Mouse (Mus musculus) left cerebral cortex, postnatal 36 days (tissue): Measurements from ENCODE around the gene A730015C16Rik. TPM values are rescaled to one million over a fixed set of nuclear protein-coding genes. Genes with fewer than 3 reads are reported as not detected.

Experiments used
- DNase-seq, 2 experiments: peaks; one replicate each; pipeline ENCODE4 v3.0.0; 2021 to 2022; ENCODE audit warnings: low spot score in 2 of 2, mixed read lengths in 1 of 2
- intact Hi-C: fragments of 180-260 bp; cut with DNase I; formaldehyde crosslinking; loops from one replicate; pipeline ENCODE4 v1.15.1; 2025
- total RNA-seq, 2 experiments: library from RNA; stranded (reverse); gene quantifications; 2 replicates each; pipeline ENCODE4 v1.2.3; 2021

A730015C16Rik gene
- total RNA-seq, result under 1 TPM in 1 of 2 experiments, not detected in 1; 0.35 TPM

- intact Hi-C loops, result no loop called here
Measured at GRCm38 (mm10) chr4:108848505-108848848, at the start of gene A730015C16Rik. A730015C16Rik (minus strand) TSS chr4:108848619.

GRCm38 (mm10) chr4:108890876-108891275 is 42.5 kb upstream of the A730015C16Rik start:
- peak in 1 of 2 experiments; percentile 34 for DNase-seq

More at GRCm38 (mm10) chr4:108848505-108848848, at the start of gene A730015C16Rik:
- peak in 1 of 2 experiments; percentile 23 for DNase-seq

GRCm38 (mm10) chr4:108887456-108887855 is 39.0 kb upstream of the A730015C16Rik start:
- intact Hi-C loops, result no loop called here
- DNase-seq, result no peak

More at GRCm38 (mm10) chr4:108890876-108891275, 42.5 kb upstream of the A730015C16Rik start:
- intact Hi-C loops, result no loop called here

- no peak for DNase-seq
- intact Hi-C loops, result no loop called here
Measured at GRCm38 (mm10) chr4:108883815-108884214, 35.4 kb upstream of the A730015C16Rik start.

GRCm38 (mm10) chr4:108878963-108879822 is 30.8 kb upstream of the A730015C16Rik start, which contains the start of gene Rab3b:
Rab3b (plus strand) TSS chr4:108879063.
- intact Hi-C loops, result no loop called here
- DNase-seq, result peak; percentile 36 to 49

GRCm38 (mm10) chr4:108877901-108878300 is 29.5 kb upstream of the A730015C16Rik start:
- intact Hi-C loops, result no loop called here

GRCm38 (mm10) chr4:108873746-108874145 is 25.3 kb upstream of the A730015C16Rik start:
- intact Hi-C loops, result loop anchor here (5.0 kb wide), 1 partner anchor 294 kb away; no protein-coding TSS in a partner anchor
- no peak for DNase-seq

More at GRCm38 (mm10) chr4:108877901-108878300, 29.5 kb upstream of the A730015C16Rik start:
- DNase-seq, result no peak

GRCm38 (mm10) chr4:108869730-108870374 is 21.4 kb upstream of the A730015C16Rik start:
- peak; percentile 78 to 86 for DNase-seq
- intact Hi-C loops, result loop anchor here (1.0 to 5.0 kb wide), 2 partner anchors 106 to 297 kb away; no protein-coding TSS in a partner anchor

GRCm38 (mm10) chr4:108866806-108867205 is 18.4 kb upstream of the A730015C16Rik start:
- intact Hi-C loops, result no loop called here
- DNase-seq, result no peak

GRCm38 (mm10) chr4:108847715-108848504 is 509 bp downstream of the A730015C16Rik start, which contains the start of gene Kti12:
Kti12 (plus strand) TSS chr4:108847785.
- intact Hi-C loops, result no loop called here
- DNase-seq, result peak; percentile 86 to 88

GRCm38 (mm10) chr4:108845824-108846569 is 2.4 kb downstream of the A730015C16Rik start:
- DNase-seq, result no peak
- intact Hi-C loops, result no loop called here

- intact Hi-C loops, result no loop called here
- DNase-seq, result no peak
Measured at GRCm38 (mm10) chr4:108843336-108843735, 5.1 kb downstream of the A730015C16Rik start.

- intact Hi-C loops, result no loop called here
- no peak for DNase-seq
Measured at GRCm38 (mm10) chr4:108841920-108842578, 6.4 kb downstream of the A730015C16Rik start.

GRCm38 (mm10) chr4:108838031-108838430 is 10.4 kb downstream of the A730015C16Rik start:
- intact Hi-C loops, result no loop called here
- peak; percentile 12 to 29 for DNase-seq

- no peak for DNase-seq
- intact Hi-C loops, result no loop called here
Measured at GRCm38 (mm10) chr4:108835496-108835895, 12.9 kb downstream of the A730015C16Rik start.

- intact Hi-C loops, result no loop called here
- DNase-seq, result peak in 1 of 2 experiments; percentile 10
Measured at GRCm38 (mm10) chr4:108834971-108835311, 13.5 kb downstream of the A730015C16Rik start.

GRCm38 (mm10) chr4:108834115-108834970 is 14.1 kb downstream of the A730015C16Rik start, which contains the start of gene Txndc12:
Txndc12 (plus strand) TSS chr4:108834601.
- peak; percentile 81 to 83 for DNase-seq
- intact Hi-C loops, result no loop called here
